Mouse (Mus musculus): Measurements from ENCODE around the gene Dach2. TPM values are rescaled to one million over a fixed set of nuclear protein-coding genes. Genes with fewer than 3 reads are reported as not detected.
A peak's percentile ranks its signal among the peaks of the same experiment; 100 is the strongest.
"Not testable (repeated sequence)": the region's sequence is repeated elsewhere in the genome, so short reads cannot be mapped to it uniquely, and the experiment has no call there.

Gene Dach2
- 0.03 TPM in 1 of 2 replicates, not detected in the other for polyA plus RNA-seq (2012; rRNA removed)

GRCm38 (mm10) chrX:113297404-113297803, at the start of gene Dach2:
Gene Dach2, plus strand, starts transcription at chrX:113297510.
- TF ChIP-seq CTCF (IDR thresholded peaks at IDR 0.05; ENCODE audit: insufficient read depth, low read length) (no peak), POLR2A (IDR thresholded peaks at IDR 0.05; ENCODE audit: borderline replicate concordance, extremely low read depth, low read depth, low read length) (no peak)
- 29% methylated on average over 21 of the region's 21 CpGs for WGBS
- Histone ChIP-seq H3K4me1 (ENCODE audit: control insufficient read depth, insufficient read depth, low read length) (no peaks in the 10 kb centered on the region), H3K4me3 (replicated peaks; ENCODE audit: extremely low read depth, low read depth, low read length) (peak within 1 kb of the TSS; percentile 47)
- no peak for DNase-seq

- not testable (repeated sequence) for H3K4me3 ChIP-seq (replicated peaks; ENCODE audit: extremely low read depth, low read depth, low read length); H3K4me1 ChIP-seq (ENCODE audit: control insufficient read depth, insufficient read depth, low read length); DNase-seq
- WGBS, result 66% methylated on average over 2 of the region's 3 CpGs
These were observed 44.9 kb upstream of the Dach2 start for GRCm38 (mm10) chrX:113252427-113252826.

- WGBS, result 18% methylated on average over 18 of the region's 18 CpGs
- Histone ChIP-seq H3K4me3 (replicated peaks; ENCODE audit: extremely low read depth, low read depth, low read length) (peak overlapping the region; percentile 47), H3K4me1 (ENCODE audit: control insufficient read depth, insufficient read depth, low read length) (no peaks in the 10 kb centered on the region)
- TF ChIP-seq POLR2A (IDR thresholded peaks at IDR 0.05; ENCODE audit: borderline replicate concordance, extremely low read depth, low read depth, low read length) (no peak), CTCF (IDR thresholded peaks at IDR 0.05; ENCODE audit: insufficient read depth, low read length) (no peak)
- peak; percentile 23 for DNase-seq
These were observed 721 bp downstream of the Dach2 start for GRCm38 (mm10) chrX:113298031-113298430.

- WGBS, result 25% methylated on average over 19 of the region's 19 CpGs
- Histone ChIP-seq H3K4me1 (ENCODE audit: control insufficient read depth, insufficient read depth, low read length) (no peaks in the 10 kb centered on the region), H3K4me3 (replicated peaks; ENCODE audit: extremely low read depth, low read depth, low read length) (peak overlapping the region; percentile 47)
- TF ChIP-seq POLR2A (IDR thresholded peaks at IDR 0.05; ENCODE audit: borderline replicate concordance, extremely low read depth, low read depth, low read length), result no peak
- TF ChIP-seq CTCF (IDR thresholded peaks at IDR 0.05; ENCODE audit: insufficient read depth, low read length), result no peak
- DNase-seq, result no peak
These were observed 1.2 kb downstream of the Dach2 start for GRCm38 (mm10) chrX:113298468-113298867.

GRCm38 (mm10) chrX:113304323-113304722, 7.0 kb downstream of the Dach2 start:
- H3K4me3 ChIP-seq (replicated peaks; ENCODE audit: extremely low read depth, low read depth, low read length), result no peak overlapping the region
- WGBS, result 54% methylated on average over 4 of the region's 4 CpGs

GRCm38 (mm10) chrX:113338143-113338542, 40.8 kb downstream of the Dach2 start:
- TF ChIP-seq POLR2A (IDR thresholded peaks at IDR 0.05; ENCODE audit: borderline replicate concordance, extremely low read depth, low read depth, low read length), result no peak
- TF ChIP-seq CTCF (IDR thresholded peaks at IDR 0.05; ENCODE audit: insufficient read depth, low read length), result no peak
- Histone ChIP-seq H3K4me1 (ENCODE audit: control insufficient read depth, insufficient read depth, low read length) (no peaks in the 10 kb centered on the region), H3K4me3 (replicated peaks; ENCODE audit: extremely low read depth, low read depth, low read length) (no peak overlapping the region)
- WGBS, result 62% methylated on average over 3 of the region's 3 CpGs
- no peak for DNase-seq

More at GRCm38 (mm10) chrX:113304323-113304722, 7.0 kb downstream of the Dach2 start:
- TF ChIP-seq CTCF (IDR thresholded peaks at IDR 0.05; ENCODE audit: insufficient read depth, low read length) (no peak), POLR2A (IDR thresholded peaks at IDR 0.05; ENCODE audit: borderline replicate concordance, extremely low read depth, low read depth, low read length) (no peak)
- no peak for DNase-seq
- no peaks in the 10 kb centered on the region for H3K4me1 ChIP-seq (ENCODE audit: control insufficient read depth, insufficient read depth, low read length)

GRCm38 (mm10) chrX:113394417-113394816, 97.1 kb downstream of the Dach2 start:
- H3K4me3 ChIP-seq (replicated peaks; ENCODE audit: extremely low read depth, low read depth, low read length), result no peak overlapping the region
- DNase-seq, result no peak
- 39% methylated on average over 3 of the region's 3 CpGs for WGBS
- no peak for TF ChIP-seq CTCF (IDR thresholded peaks at IDR 0.05; ENCODE audit: insufficient read depth, low read length)
- no peak for TF ChIP-seq POLR2A (IDR thresholded peaks at IDR 0.05; ENCODE audit: borderline replicate concordance, extremely low read depth, low read depth, low read length)
- no peaks in the 10 kb centered on the region for H3K4me1 ChIP-seq (ENCODE audit: control insufficient read depth, insufficient read depth, low read length)

GRCm38 (mm10) chrX:113408756-113409155, 111.4 kb downstream of the Dach2 start:
- DNase-seq, result no peak
- no peak for TF ChIP-seq POLR2A (IDR thresholded peaks at IDR 0.05; ENCODE audit: borderline replicate concordance, extremely low read depth, low read depth, low read length)
- TF ChIP-seq CTCF (IDR thresholded peaks at IDR 0.05; ENCODE audit: insufficient read depth, low read length), result no peak

GRCm38 (mm10) chrX:113421517-113422187, 124.3 kb downstream of the Dach2 start:
- no peaks in the 10 kb centered on the region for H3K4me1 ChIP-seq (ENCODE audit: control insufficient read depth, insufficient read depth, low read length)
- no peak overlapping the region for H3K4me3 ChIP-seq (replicated peaks; ENCODE audit: extremely low read depth, low read depth, low read length)
- WGBS, result 41% methylated on average over 3 of the region's 3 CpGs
- no peak for DNase-seq
- TF ChIP-seq POLR2A (IDR thresholded peaks at IDR 0.05; ENCODE audit: borderline replicate concordance, extremely low read depth, low read depth, low read length) (no peak), CTCF (IDR thresholded peaks at IDR 0.05; ENCODE audit: insufficient read depth, low read length) (no peak)

More at GRCm38 (mm10) chrX:113408756-113409155, 111.4 kb downstream of the Dach2 start:
- no peaks in the 10 kb centered on the region for H3K4me1 ChIP-seq (ENCODE audit: control insufficient read depth, insufficient read depth, low read length)
- 74% methylated on average over 1 of the region's 1 CpGs for WGBS
- H3K4me3 ChIP-seq (replicated peaks; ENCODE audit: extremely low read depth, low read depth, low read length), result no peak overlapping the region

- WGBS, result 78% methylated on average over 1 of the region's 1 CpGs
- H3K4me3 ChIP-seq (replicated peaks; ENCODE audit: extremely low read depth, low read depth, low read length), result no peak overlapping the region
- no peaks in the 10 kb centered on the region for H3K4me1 ChIP-seq (ENCODE audit: control insufficient read depth, insufficient read depth, low read length)
- no peak for DNase-seq
- TF ChIP-seq CTCF (IDR thresholded peaks at IDR 0.05; ENCODE audit: insufficient read depth, low read length) (no peak), POLR2A (IDR thresholded peaks at IDR 0.05; ENCODE audit: borderline replicate concordance, extremely low read depth, low read depth, low read length) (no peak)
These were observed 184.8 kb downstream of the Dach2 start for GRCm38 (mm10) chrX:113482131-113482530.

All from lung, adult 2 months (tissue).